Mouse (Mus musculus): ENCODE measurements around the gene Icos.
A peak's percentile ranks its signal among the peaks of the same experiment; 100 is the strongest.

Icos gene

GRCm38 (mm10) chr1:60977641-60978040 lies at the start of gene Icos:
Gene Icos, plus strand, starts transcription at chr1:60977927.
- DNase-seq (ENCODE audit: low read depth, low spot score), result no peak

- DNase-seq (ENCODE audit: low read depth, low spot score), result no peak
Observed at GRCm38 (mm10) chr1:60929036-60929435, 48.7 kb upstream of the Icos start.

GRCm38 (mm10) chr1:60930397-60930796 lies 47.3 kb upstream of the Icos start:
- DNase-seq (ENCODE audit: low read depth, low spot score), result no peak

- no peak for DNase-seq (ENCODE audit: low read depth, low spot score)
Observed at GRCm38 (mm10) chr1:60935968-60936581, 41.7 kb upstream of the Icos start.

GRCm38 (mm10) chr1:60936963-60937711 lies 40.6 kb upstream of the Icos start:
- no peak for DNase-seq (ENCODE audit: low read depth, low spot score)

GRCm38 (mm10) chr1:60938256-60938655 lies 39.5 kb upstream of the Icos start:
- no peak for DNase-seq (ENCODE audit: low read depth, low spot score)

GRCm38 (mm10) chr1:60938974-60939373 lies 38.8 kb upstream of the Icos start:
- DNase-seq (ENCODE audit: low read depth, low spot score), result no peak

- DNase-seq (ENCODE audit: low read depth, low spot score), result no peak
Observed at GRCm38 (mm10) chr1:60940023-60940422, 37.7 kb upstream of the Icos start.

- DNase-seq (ENCODE audit: low read depth, low spot score), result no peak
Observed at GRCm38 (mm10) chr1:60940620-60941019, 37.1 kb upstream of the Icos start.

- DNase-seq (ENCODE audit: low read depth, low spot score), result no peak
Observed at GRCm38 (mm10) chr1:60941056-60942048, 36.4 kb upstream of the Icos start.

- DNase-seq (ENCODE audit: low read depth, low spot score), result no peak
Observed at GRCm38 (mm10) chr1:60942921-60943320, 34.8 kb upstream of the Icos start.

- no peak for DNase-seq (ENCODE audit: low read depth, low spot score)
Observed at GRCm38 (mm10) chr1:60945633-60946401, 31.9 kb upstream of the Icos start.

- DNase-seq (ENCODE audit: low read depth, low spot score), result no peak
Observed at GRCm38 (mm10) chr1:60948112-60948511, 29.6 kb upstream of the Icos start.

GRCm38 (mm10) chr1:60952958-60953357 lies 24.8 kb upstream of the Icos start:
- DNase-seq (ENCODE audit: low read depth, low spot score), result no peak

- DNase-seq (ENCODE audit: low read depth, low spot score), result no peak
Observed at GRCm38 (mm10) chr1:60953686-60954085, 24.0 kb upstream of the Icos start.

GRCm38 (mm10) chr1:60954759-60955158 lies 23.0 kb upstream of the Icos start:
- DNase-seq (ENCODE audit: low read depth, low spot score), result peak; percentile 26

GRCm38 (mm10) chr1:60955186-60955585 lies 22.5 kb upstream of the Icos start:
- DNase-seq (ENCODE audit: low read depth, low spot score), result no peak

GRCm38 (mm10) chr1:60956196-60956595 lies 21.5 kb upstream of the Icos start:
- no peak for DNase-seq (ENCODE audit: low read depth, low spot score)

- DNase-seq (ENCODE audit: low read depth, low spot score), result peak; percentile 19
Observed at GRCm38 (mm10) chr1:60958287-60958686, 19.4 kb upstream of the Icos start.

GRCm38 (mm10) chr1:60959246-60959645 lies 18.5 kb upstream of the Icos start:
- no peak for DNase-seq (ENCODE audit: low read depth, low spot score)

GRCm38 (mm10) chr1:60960451-60960850 lies 17.3 kb upstream of the Icos start:
- DNase-seq (ENCODE audit: low read depth, low spot score), result no peak
